ENCODE assay signal across 13 mouse cellular contexts in genomic region chr5:28807950-28808349, GRCm38 (mm10).
DNase-seq lines count a peak whose midpoint lies in the region; ATAC-seq lines count a peak whose summit lies in the region.
"Had no signal": no experiment of that assay in that cellular context is flagged by ENCODE, and none has a peak within 500 bp of the region (broad histone marks: within the 10 kb centered on the region; RNA-seq: fewer than 3 reads in every experiment).

No protein-coding gene starts in this region.

- no peaks in the 10 kb centered on the region for H3K36me3 ChIP-seq in forebrain, embryonic 14.5 days (ENCODE audit: control insufficient read depth, insufficient read depth, low read length)
- H3K36me3 ChIP-seq in forebrain, embryonic 11.5 days (ENCODE audit: control insufficient read depth, insufficient read depth, low read length), result no peaks in the 10 kb centered on the region
- H3K36me3 ChIP-seq in kidney, embryonic 14.5 days (ENCODE audit: control insufficient read depth, insufficient read depth, low read length), result no peaks in the 10 kb centered on the region
- H3K36me3 ChIP-seq: liver, embryonic 15.5 days had no signal

- no peak overlapping the region for H3K9ac ChIP-seq in forebrain, embryonic 14.5 days (ENCODE audit: low read length)
- no peak overlapping the region for H3K9ac ChIP-seq in forebrain, embryonic 11.5 days (ENCODE audit: low read length)
- no peak overlapping the region for H3K9ac ChIP-seq in kidney, embryonic 14.5 days (ENCODE audit: low read depth, low read length)
- H3K9ac ChIP-seq: liver, embryonic 15.5 days had no signal

- H3K4me2 ChIP-seq in forebrain, embryonic 14.5 days (ENCODE audit: low read length), result no peak overlapping the region
- H3K4me2 ChIP-seq in forebrain, embryonic 11.5 days (ENCODE audit: low read depth, low read length, severe bottlenecking), result no peak overlapping the region
- H3K4me2 ChIP-seq in kidney, embryonic 14.5 days (replicated peaks; ENCODE audit: low read depth, low read length), result no peak overlapping the region
- H3K4me2 ChIP-seq: liver, embryonic 15.5 days had no signal

- H3K4me3 ChIP-seq in forebrain, embryonic 14.5 days (ENCODE audit: low read depth, low read length), result no peak overlapping the region
- H3K4me3 ChIP-seq in forebrain, embryonic 11.5 days (ENCODE audit: low read depth, low read length), result no peak overlapping the region
- no peak overlapping the region for H3K4me3 ChIP-seq in kidney, embryonic 14.5 days (ENCODE audit: low read length)
- H3K4me3 ChIP-seq: liver, embryonic 15.5 days had no signal

- no peaks in the 10 kb centered on the region for H3K27me3 ChIP-seq in forebrain, embryonic 14.5 days (replicated peaks; ENCODE audit: control insufficient read depth, insufficient read depth, low read length)
- no peaks in the 10 kb centered on the region for H3K27me3 ChIP-seq in forebrain, embryonic 11.5 days (ENCODE audit: control insufficient read depth, insufficient read depth, low read length)
- no peaks in the 10 kb centered on the region for H3K27me3 ChIP-seq in kidney, embryonic 14.5 days (ENCODE audit: control insufficient read depth, insufficient read depth, low read length)
- H3K27me3 ChIP-seq: liver, embryonic 15.5 days had no signal

- DNase-seq in forebrain, embryonic 14.5 days (ENCODE audit: low spot score), result peak; percentile 52
- no peak for DNase-seq in forebrain, embryonic 11.5 days (ENCODE audit: low spot score)
- DNase-seq in kidney, postnatal 25 days, result peak; percentile 9 to 40
- DNase-seq in testis, postnatal 10 days (ENCODE audit: low spot score), result peak; percentile 47
- no peak for DNase-seq in testis, postnatal 14 days (ENCODE audit: low spot score)
- peak; percentile 21 to 56 for DNase-seq in lung, postnatal 4 days
- DNase-seq: heart, adult 18-20 months; kidney, adult 18-20 months; thymus, adult 2 months had no signal

- H3K9me3 ChIP-seq in forebrain, embryonic 14.5 days (replicated peaks; ENCODE audit: control insufficient read depth, low read length), result no peaks in the 10 kb centered on the region
- no peaks in the 10 kb centered on the region for H3K9me3 ChIP-seq in forebrain, embryonic 11.5 days (ENCODE audit: control insufficient read depth, low read length)
- H3K9me3 ChIP-seq in kidney, embryonic 14.5 days (ENCODE audit: control insufficient read depth, low read length), result no peaks in the 10 kb centered on the region
- H3K9me3 ChIP-seq: liver, embryonic 15.5 days had no signal

- no peaks in the 10 kb centered on the region for H3K4me1 ChIP-seq in forebrain, embryonic 14.5 days (ENCODE audit: control insufficient read depth, insufficient read depth, low read length)
- H3K4me1 ChIP-seq in forebrain, embryonic 11.5 days (replicated peaks; ENCODE audit: control insufficient read depth, insufficient read depth, low read length), result no peaks in the 10 kb centered on the region
- no peaks in the 10 kb centered on the region for H3K4me1 ChIP-seq in kidney, embryonic 14.5 days (ENCODE audit: control insufficient read depth, insufficient read depth, low read length)
- H3K4me1 ChIP-seq: liver, embryonic 15.5 days had no signal

- WGBS in forebrain, embryonic 14.5 days, result 60% methylated on average over 5 of the region's 5 CpGs
- WGBS in forebrain, embryonic 11.5 days, result 79% methylated on average over 5 of the region's 5 CpGs
- 81% methylated on average over 5 of the region's 5 CpGs for WGBS in kidney, embryonic 14.5 days

- peak; percentile 72 for ATAC-seq in forebrain, embryonic 14.5 days
- no peak for ATAC-seq in forebrain, embryonic 11.5 days (replicated peaks; ENCODE audit: low FRiP score)
- no peak for ATAC-seq in kidney, embryonic 14.5 days (ENCODE audit: low FRiP score, low TSS enrichment)
- ATAC-seq in cerebellum, adult (ENCODE audit: insufficient number of reproducible peaks, low FRiP score, low TSS enrichment), result no peak
- ATAC-seq: midbrain, embryonic 16.5 days had no signal

- no peak overlapping the region for H3K27ac ChIP-seq in forebrain, embryonic 14.5 days (ENCODE audit: low read depth, low read length)
- no peak overlapping the region for H3K27ac ChIP-seq in forebrain, embryonic 11.5 days (ENCODE audit: low read depth, low read length)
- no peak overlapping the region for H3K27ac ChIP-seq in kidney, embryonic 14.5 days (ENCODE audit: low read depth, low read length)
- H3K27ac ChIP-seq: liver, embryonic 15.5 days had no signal

Comparison
In these comparisons a context has a peak if more than half of its experiments do, and no peak if none do; other contexts are left out.
1. DNase-seq: peak in forebrain, embryonic 14.5 days (single experiment), kidney, postnatal 25 days (2 of 2), testis, postnatal 10 days (single experiment) and lung, postnatal 4 days (2 of 2); none in forebrain, embryonic 11.5 days (single experiment) and testis, postnatal 14 days (single experiment).